Mouse (Mus musculus) spleen, adult 2 months (tissue): ENCODE measurements at regions not wholly inside any gene's neighbourhood (a gene's known extent, or its start where the extent isn't known, plus 50 kb on each side); places are given as distances from the start of the nearest gene placed in this dataset.

Source experiments
- DNase-seq, 2 experiments: peaks; one replicate each; pipeline versions ENCODE4 v3.0.0 to v3.0.0-alpha.2; 2012 to 2021; ENCODE audit warnings: low spot score in 2 of 2, low read depth in 1 of 2
- H3K27ac ChIP-seq: fragments of 200-500 bp; 2 replicates; pipeline ENCODE4 v1.5.1; 2012; ENCODE audit warnings: low read length, inconsistent platforms; ENCODE audit not compliant: insufficient read depth
- H3K27me3 ChIP-seq: fragments of 200-500 bp; 2 replicates; pipeline ENCODE4 v1.6.1; 2012; ENCODE audit warnings: mild to moderate bottlenecking, moderate library complexity, low read length, inconsistent platforms; ENCODE audit not compliant: control insufficient read depth, insufficient read depth
- H3K36me3 ChIP-seq: fragments of 200-500 bp; 2 replicates; pipeline ENCODE4 v1.6.1; 2012; ENCODE audit warnings: mild to moderate bottlenecking, low read length, inconsistent platforms; ENCODE audit not compliant: control insufficient read depth, insufficient read depth
- H3K4me1 ChIP-seq: fragments of 200-500 bp; 2 replicates; pipeline ENCODE4 v1.6.1; 2011; ENCODE audit warnings: inconsistent platforms; ENCODE audit not compliant: control insufficient read depth, insufficient read depth, insufficient read length
- H3K4me3 ChIP-seq: fragments of 200-500 bp; 2 replicates; pipeline ENCODE4 v1.5.1; 2011; ENCODE audit warnings: mild to moderate bottlenecking, inconsistent platforms; ENCODE audit not compliant: insufficient read depth, insufficient read length; ENCODE audit errors: extremely low read depth
- CTCF ChIP-seq: fragments of 200-500 bp; IDR thresholded peaks from 2 replicates; pipeline ENCODE4 v1.5.1; 2011; ENCODE audit warnings: mild to moderate bottlenecking, inconsistent platforms; ENCODE audit not compliant: insufficient read depth, insufficient read length, insufficient replicate concordance; ENCODE audit errors: extremely low read depth
- POLR2A ChIP-seq: fragments of 200-500 bp; IDR thresholded peaks from 2 replicates; pipeline ENCODE4 v1.6.1; 2011; ENCODE audit warnings: low read depth, low read length, inconsistent platforms
- WGBS: fragments of 180-500 bp; shearing (Covaris S2); methylation state at CpG from one replicate; pipeline ENCODE4 v1.1.7; 2018; 5-methylcytosine and 5-hydroxymethylcytosine counted together

DNA sequence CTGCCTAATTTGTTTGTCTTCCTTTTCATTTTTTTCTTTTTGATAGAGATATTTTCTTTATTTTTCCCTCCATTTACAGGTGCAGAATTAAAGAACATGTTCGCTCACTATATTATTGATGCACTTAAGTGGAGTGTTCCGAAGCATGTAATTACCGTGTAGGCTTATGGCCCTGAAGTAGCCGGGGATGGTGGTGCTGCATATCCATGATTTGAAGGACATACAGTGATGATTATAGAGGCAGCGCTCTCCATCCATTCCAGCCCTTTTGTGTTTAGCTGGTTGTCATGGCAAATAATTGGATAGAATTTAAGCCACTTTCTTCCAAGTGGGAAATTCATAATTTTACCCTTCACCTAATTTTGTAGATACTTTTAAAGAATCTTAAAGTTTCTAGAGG, 581.5 kb downstream of the Isl1 start:
- Histone ChIP-seq H3K27me3 (no peaks in the 10 kb centered on the region), H3K36me3 (no peaks in the 10 kb centered on the region), H3K27ac (no peak overlapping the region), H3K4me1 (no peaks in the 10 kb centered on the region), H3K4me3 (no peak overlapping the region)
- no peak for DNase-seq
- WGBS, result 93% methylated on average over 5 of the region's 5 CpGs
- TF ChIP-seq CTCF (no peak), POLR2A (no peak)

DNA sequence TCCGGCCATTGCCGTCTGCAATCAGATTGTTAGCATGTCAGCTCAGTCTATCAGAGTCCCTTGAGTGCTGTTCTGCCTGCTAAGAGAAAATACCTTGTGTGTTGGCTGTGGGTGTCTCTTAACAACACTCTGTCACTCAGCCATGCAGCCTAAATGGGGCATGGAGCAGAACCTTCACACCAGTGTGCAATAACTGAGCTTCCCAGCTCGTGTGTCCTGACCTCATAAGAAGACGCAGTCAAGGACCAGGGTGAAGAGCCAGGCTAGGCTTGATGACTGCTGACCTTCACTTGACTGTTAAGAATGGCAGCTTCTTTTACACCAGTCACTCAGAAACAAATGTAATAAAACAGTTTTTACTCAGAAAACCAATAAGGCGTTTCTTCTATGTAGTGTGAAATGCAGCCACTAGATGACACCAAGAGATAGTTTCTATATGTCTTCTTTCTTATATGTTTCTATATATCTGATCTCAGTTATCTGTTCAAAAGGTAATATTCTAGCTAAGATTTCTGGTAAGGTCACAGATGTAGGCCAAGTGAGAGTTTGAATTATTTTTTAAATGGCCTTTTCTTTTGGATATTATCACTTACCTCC, 584.0 kb downstream of the Isl1 start:
- Histone ChIP-seq H3K4me3 (no peak overlapping the region), H3K27ac (no peak overlapping the region), H3K27me3 (no peaks in the 10 kb centered on the region), H3K4me1 (no peaks in the 10 kb centered on the region), H3K36me3 (no peaks in the 10 kb centered on the region)
- no peak for DNase-seq
- TF ChIP-seq CTCF, result no peak
- TF ChIP-seq POLR2A, result no peak
- 81% methylated on average over 5 of the region's 5 CpGs for WGBS

DNA sequence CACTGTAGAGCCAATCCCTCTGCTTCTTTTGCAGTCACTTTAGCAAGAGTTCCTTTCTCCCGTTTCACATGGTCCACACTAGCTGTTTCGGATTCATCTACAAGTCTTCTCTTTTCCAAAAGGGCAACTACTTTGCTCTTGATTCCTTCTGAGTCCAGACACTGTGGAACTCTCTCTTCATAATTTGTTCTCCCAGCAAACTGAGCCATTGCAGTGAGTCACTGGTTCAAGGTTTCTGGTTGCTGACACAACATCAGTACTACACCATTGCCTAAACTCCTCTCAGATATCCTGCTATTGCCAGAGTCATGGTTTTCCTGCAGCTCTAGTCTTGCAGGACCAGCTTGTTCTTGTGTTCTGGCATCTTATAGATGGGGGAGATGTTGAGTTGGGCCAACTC, 590.2 kb downstream of the Isl1 start:
- DNase-seq, result no peak
- 89% methylated on average over 2 of the region's 2 CpGs for WGBS
- Histone ChIP-seq H3K4me1 (no peaks in the 10 kb centered on the region), H3K27ac (no peak overlapping the region), H3K27me3 (no peaks in the 10 kb centered on the region), H3K36me3 (no peaks in the 10 kb centered on the region), H3K4me3 (no peak overlapping the region)
- no peak for TF ChIP-seq CTCF
- no peak for TF ChIP-seq POLR2A

DNA sequence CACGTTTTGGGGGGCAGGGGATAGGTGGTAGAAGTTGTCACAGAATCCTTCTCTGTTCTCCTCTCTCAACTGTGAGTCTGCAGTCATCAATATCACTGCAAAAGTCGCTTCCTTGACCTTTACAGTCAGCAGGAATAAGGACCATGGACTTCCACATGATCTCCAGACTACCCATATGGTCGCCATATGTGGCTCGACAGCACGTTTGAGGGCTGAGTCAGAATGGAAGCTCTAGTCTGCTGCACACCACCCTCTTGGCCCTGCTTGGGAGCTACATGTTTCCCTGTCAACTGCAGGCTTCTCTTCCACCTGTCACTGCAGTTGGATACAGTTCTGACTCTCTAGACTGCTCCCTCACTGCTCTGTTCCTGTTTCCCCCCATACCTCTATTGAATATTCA, 590.6 kb downstream of the Isl1 start:
- H3K27me3 ChIP-seq, result no peaks in the 10 kb centered on the region
- 65% methylated on average over 5 of the region's 5 CpGs for WGBS

DNA sequence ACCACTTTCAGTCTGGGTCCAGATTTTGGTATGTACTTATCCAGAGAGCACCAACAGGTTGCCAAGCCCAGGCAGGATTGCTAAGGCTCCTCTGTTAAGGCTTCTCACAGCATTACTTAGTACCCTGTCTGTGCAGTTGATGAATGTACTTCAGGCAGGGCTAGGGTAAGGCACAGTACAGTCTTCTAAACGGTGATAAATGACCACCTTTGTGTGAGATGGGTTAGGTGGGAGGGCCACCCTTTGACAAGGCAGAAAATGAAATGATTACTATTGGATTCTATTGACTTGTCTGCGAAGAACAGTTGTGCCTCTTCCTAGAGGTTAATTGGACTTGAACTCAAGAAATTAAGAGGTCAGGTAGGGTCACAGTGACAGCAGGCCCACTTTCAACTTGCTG, 594.4 kb upstream of the Itga1 start:
- TF ChIP-seq CTCF, result no peak
- TF ChIP-seq POLR2A, result no peak
- DNase-seq, result no peak
- Histone ChIP-seq H3K27me3 (no peaks in the 10 kb centered on the region), H3K36me3 (no peaks in the 10 kb centered on the region), H3K4me1 (no peaks in the 10 kb centered on the region), H3K27ac (no peak overlapping the region), H3K4me3 (no peak overlapping the region)
- WGBS, result 70% methylated on average over 2 of the region's 2 CpGs

More for the DNA sequence above, 590.6 kb downstream of the Isl1 start:
- H3K4me3 ChIP-seq, result no peak overlapping the region
- H3K4me1 ChIP-seq, result no peaks in the 10 kb centered on the region
- no peak overlapping the region for H3K27ac ChIP-seq
- no peak for DNase-seq
- no peaks in the 10 kb centered on the region for H3K36me3 ChIP-seq
- TF ChIP-seq POLR2A (no peak), CTCF (no peak)

DNA sequence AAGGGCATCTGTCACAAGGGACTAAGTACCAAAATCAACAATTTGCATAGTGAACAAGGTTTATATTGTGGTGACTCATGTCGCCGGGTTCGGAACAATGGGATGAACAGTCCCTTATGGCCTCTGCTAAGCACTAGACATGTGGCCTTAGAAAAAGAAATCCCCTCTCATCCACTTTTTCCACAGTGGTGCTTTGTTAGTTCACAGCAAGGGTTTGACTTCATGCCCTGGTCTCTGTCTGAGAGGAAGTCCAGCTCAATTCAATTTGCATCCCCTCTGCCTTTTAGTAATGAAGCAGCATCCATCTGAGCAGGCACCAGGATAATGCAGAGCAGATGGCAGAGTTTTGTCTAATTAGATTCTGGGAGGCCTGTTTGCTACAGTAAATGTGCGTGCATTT, 585.7 kb upstream of the Itga1 start:
- no peak for DNase-seq
- Histone ChIP-seq H3K36me3 (no peaks in the 10 kb centered on the region), H3K27me3 (no peaks in the 10 kb centered on the region), H3K4me3 (no peak overlapping the region), H3K27ac (no peak overlapping the region), H3K4me1 (no peaks in the 10 kb centered on the region)
- TF ChIP-seq CTCF, result no peak
- no peak for TF ChIP-seq POLR2A
- WGBS, result 85% methylated on average over 4 of the region's 4 CpGs

DNA sequence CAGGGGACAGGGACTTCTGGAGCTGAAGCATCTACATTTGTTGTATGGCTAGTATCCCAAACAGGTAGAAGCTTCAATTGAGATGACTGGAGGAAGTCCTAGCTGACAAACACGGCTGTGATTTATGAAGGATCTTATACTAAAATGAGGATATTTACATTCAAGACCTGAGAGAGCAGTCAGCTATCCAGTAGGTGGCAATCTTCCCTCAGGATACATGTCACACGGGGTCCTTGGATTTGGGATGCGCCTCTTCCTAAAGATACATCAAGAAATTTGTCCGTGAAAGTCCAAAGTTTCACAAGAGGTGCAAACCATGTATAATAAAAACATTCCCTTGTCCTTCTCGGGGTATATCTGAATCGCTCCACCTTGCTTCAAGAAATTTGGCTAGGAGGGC, 577.8 kb upstream of the Itga1 start:
- Histone ChIP-seq H3K27me3 (no peaks in the 10 kb centered on the region), H3K4me3 (no peak overlapping the region), H3K36me3 (no peaks in the 10 kb centered on the region), H3K4me1 (no peaks in the 10 kb centered on the region), H3K27ac (no peak overlapping the region)
- TF ChIP-seq POLR2A (no peak), CTCF (no peak)
- no peak for DNase-seq
- 53% methylated on average over 6 of the region's 6 CpGs for WGBS
